Mouse (Mus musculus) G1E (cell line): ENCODE measurements at regions not wholly inside any gene's neighbourhood (a gene's known extent, or its start where the extent isn't known, plus 50 kb on each side); places are given as distances from the start of the nearest gene placed in this dataset.

ENCODE experiments used
- CTCF ChIP-seq: IDR thresholded peaks from 2 replicates; pipeline ENCODE4 v1.5.1; 2012; ENCODE audit warnings: low read depth, low read length, inconsistent platforms, mixed read lengths
- GATA1 ChIP-seq: IDR thresholded peaks from 2 replicates; pipeline ENCODE4 v1.6.1; 2012; ENCODE audit warnings: borderline replicate concordance, low read length, inconsistent platforms, mixed read lengths
- TAL1 ChIP-seq: conservative IDR thresholded peaks from 2 replicates; pipeline ENCODE4 v1.6.1; 2012; ENCODE audit warnings: low read depth, low read length, inconsistent platforms, mixed read lengths

DNA sequence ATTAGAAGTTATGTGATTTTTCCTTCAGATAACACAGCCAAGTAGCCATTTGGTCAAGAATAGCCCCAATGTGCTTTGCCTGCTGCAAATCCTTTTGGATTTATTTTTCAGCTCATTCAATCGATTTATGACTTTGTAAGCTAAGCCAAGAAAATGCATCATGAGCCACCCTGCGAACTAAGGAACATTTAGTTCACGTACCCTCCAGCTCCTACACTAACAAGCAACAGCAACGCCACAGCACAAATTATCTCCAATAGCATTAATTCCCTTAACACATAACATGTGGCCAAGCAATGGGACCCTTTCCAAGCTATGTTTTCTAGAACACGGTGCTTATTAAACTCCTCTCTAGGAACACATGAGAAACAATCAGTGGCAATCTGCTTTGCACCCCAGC lies 392.4 kb upstream of the Intu start:
- TF ChIP-seq CTCF (no peak), GATA1 (no peak), TAL1 (no peak)
